Mouse (Mus musculus) B cell, adult 2 months (primary cell): Measurements from ENCODE around the gene Fbxl12.

Experiments used
- DNase-seq, 2 experiments: peaks; one replicate each; pipeline ENCODE4 v3.0.0; 2022

The Fbxl12 gene

DNA sequence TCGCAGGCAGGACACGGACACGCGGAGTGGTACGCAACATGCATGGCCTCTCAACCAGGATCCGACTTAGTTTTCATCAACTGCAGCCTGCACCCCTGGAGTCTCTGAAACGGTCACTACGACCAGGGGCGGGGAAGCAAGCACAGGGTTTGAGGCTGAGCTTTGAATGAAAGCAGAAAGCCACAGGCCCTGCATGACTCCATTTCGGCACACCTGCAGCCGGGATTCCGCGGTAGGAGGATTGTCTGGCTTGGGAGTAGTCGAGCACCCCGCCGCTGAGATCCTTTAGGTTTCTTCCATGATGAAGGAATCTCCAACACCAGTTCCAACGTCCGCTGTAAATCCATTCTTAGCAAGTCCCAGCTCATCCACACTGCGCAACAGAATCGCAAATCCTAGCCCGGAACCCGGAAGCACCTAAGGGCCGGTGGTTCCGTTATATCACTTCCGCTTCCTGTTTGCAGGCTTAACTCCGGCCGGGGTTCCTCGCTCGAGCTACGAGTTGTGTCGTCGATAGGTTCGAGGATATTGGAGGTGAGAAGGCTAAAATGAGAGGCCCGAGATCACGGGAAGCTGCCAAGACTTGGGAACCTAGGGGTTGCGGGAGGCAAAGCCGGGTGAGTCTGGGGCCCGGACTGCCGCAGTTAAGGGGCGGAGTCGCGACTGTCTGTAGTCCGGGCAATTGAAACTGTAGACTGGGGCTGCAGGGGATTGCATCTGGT, at the start of gene Fbxl12:
Fbxl12 (minus strand) TSS at position 408 of the 722 bp plus-strand sequence.
- peak; percentile 85 for DNase-seq

DNA sequence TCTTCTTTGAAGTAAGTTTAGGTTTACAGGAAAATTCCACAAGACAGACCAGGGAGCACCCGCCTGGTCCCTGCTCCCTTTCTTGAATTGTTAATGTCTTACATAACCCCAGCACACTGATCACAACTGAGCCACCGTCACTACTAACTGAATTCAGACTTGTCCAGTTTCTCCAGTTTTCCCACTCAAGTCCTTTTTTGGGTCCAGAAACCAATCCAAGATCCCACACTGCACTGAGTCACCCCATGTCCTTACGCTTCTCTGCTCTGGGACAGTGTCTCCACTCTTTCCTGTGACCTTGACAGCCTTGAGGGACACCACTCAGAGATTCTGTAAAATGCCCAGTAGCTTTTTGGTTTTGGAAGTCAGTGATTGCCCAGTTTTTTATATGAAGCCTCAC, 48.3 kb upstream of the Fbxl12 start:
- no peak for DNase-seq

DNA sequence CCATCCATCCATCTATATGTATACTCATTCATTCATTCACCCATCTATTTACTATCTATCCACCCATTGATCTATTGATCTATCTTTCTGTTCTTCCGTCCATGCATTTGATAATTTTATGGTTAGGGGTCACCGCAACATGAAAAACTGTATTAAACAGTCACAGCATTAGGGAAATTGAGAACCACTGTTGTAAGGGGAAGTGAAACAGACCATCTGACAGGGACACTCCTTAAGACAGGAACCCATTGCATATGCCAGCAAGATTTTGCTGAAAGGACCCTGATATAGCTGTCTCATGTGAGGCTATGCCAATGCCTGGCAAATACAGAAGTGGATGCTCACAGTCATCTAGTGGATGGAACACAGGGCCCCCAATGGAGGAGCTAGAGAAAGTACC, 45.9 kb upstream of the Fbxl12 start:
- peak; percentile 12 to 13 for DNase-seq

DNA sequence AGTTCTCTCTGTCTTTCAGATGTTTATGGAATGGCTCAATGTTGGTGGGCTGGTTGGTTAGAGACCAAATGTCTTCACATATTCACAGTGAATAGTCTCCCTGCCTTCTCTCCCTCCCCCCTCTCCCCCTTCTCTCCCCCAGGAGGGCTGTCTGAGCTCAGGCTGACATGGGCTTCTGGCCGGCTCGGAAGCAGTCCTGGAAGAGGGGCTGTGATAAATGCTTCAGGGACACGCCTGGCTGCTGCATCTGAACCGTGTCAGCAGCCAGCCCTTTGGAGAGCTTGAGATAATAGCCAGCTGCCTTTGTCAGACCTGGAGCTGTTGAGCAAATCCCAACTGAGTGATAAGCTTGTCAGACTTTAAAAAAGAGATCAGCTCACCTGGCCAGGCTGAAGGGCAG, 45.3 kb upstream of the Fbxl12 start:
- no peak for DNase-seq

DNA sequence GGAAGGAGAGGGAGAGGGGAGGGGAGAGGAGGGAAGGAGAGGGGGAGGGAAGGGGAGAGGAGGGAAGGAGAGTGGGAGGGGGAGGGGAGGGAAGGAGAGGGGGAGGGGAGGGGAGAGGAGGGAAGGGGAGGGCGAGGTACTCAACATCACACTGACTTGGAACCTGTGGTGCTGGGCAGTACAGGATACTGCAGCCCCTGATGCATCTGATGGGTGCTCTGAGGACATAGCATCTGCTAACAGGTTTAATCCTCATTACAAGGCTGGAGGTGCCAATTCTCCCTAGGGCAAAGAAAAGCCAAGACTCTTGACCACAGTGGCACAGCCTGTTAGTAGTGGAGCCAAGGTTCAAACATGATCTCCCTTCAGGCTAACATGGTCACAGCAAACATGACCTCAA, 44.8 kb upstream of the Fbxl12 start:
- no peak for DNase-seq

DNA sequence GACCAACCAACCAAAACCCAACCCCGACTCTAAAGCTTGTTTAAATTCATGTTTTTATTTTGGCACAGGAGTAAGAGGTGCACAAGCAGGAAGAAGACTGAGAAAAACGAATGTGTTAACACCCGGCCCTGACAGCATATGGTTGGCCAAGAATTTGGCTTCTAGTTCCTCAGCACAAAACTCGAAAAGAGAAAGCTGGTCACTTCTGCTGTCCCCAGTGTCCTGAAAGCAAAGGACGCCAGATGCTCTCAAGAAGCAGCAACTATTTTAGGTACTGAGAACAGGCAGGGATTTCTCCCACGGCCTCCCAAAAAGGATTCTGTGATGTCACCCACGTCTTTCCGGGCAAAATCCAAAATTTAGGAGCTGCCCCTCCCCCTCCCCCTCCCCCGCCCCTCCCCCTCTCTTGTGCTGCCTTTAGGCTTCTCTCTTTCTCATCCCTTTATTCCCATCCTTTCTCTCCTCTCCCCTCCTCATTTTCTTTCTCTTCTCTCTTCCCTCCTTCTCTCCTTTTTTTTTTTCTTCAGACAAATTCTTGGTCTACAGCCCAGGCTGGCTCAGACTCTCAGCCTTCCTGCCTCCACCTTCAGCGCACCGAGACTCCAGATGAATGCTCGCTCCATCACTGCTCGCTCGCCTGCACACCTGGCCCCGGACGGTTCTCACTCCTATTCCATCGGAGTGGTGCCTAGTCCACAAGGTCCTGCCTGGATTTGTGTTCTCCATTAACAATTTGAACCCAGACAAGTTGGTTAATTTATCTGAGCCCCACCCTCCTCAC, 40.7 kb upstream of the Fbxl12 start:
- DNase-seq: no peak

DNA sequence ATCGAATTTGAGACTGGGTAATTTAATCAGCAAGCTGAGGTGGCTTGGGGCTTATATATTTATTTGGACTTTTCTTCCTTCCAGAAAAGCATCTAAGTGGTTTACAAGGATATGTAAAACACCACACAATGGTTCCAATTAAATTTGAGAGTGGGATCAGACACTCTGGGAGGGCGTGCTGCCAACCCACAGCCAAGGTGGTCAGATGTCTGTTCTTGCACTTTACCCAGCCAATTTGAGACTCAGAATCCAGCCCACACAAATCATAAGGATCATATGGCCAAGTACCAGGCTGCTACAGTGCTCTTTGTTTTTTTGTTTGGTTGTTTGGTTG, 37.8 kb upstream of the Fbxl12 start:
- no peak for DNase-seq

DNA sequence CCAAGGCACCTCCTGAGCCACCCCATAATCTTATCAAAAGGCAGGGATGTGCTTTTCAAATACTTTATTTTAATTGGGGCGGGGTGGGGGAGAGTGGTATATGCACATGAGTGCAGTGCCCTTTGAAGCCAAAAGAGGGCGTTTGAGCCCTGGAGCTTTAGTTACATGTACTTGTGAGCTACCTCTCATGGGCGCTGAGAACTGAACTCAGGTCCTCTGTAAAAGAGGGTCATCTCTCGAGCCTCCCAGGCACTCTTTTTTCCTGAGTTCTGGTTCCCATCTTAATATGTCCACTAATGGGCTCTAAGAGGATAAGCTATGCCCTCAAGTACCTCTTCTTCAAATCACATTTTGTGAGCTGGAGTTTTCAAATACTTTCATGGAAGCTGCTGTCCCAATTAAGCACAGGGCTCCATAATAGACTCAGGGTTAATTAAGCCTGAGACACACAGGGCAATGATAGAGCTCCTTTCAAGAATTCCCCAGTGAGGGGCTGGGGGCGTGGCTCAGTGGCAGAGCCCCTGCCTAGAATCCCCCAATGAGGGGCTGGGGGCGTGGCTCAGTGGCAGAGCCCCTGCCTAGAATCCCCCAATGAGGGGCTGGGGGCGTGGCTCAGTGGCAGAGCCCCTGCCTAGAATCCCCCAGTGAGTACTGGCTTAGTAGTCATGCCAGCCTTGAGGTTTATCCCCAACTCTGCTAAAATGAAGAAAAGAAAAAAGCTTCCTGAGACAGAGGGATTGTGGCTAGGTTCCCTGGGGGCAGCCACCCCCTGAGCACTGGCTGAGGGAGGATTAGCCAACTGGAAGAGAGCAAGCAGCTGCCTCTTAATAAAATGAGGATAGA, 37.2 kb upstream of the Fbxl12 start:
- DNase-seq: no peak

DNA sequence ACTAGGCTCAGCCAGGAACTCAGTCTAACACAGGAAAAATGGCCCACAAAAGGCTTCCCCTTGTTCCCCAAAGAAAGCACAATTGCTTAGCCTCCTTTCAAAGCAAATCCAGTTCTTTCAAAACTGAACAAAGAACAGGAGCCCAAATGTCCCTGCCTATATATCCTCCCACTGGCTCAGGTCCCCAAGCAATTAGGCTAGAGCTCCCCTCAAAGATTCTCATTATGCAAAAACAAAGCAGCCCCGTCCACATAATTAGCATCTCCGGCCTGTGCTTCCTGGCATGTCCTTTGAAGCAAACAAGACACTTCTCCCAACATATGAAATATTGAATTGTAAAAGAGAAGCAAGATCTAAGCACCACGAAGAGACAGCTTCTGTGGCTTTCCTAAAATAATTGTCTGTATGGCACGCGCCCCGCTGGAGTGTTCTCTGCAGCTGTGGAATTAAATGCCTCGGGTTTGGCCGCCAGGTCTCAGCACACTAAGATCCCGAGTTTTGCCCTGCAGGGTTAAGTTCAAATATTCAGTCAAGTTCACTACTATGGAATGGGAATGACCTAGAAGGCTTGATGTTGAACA, 35.9 kb upstream of the Fbxl12 start:
- no peak for DNase-seq

DNA sequence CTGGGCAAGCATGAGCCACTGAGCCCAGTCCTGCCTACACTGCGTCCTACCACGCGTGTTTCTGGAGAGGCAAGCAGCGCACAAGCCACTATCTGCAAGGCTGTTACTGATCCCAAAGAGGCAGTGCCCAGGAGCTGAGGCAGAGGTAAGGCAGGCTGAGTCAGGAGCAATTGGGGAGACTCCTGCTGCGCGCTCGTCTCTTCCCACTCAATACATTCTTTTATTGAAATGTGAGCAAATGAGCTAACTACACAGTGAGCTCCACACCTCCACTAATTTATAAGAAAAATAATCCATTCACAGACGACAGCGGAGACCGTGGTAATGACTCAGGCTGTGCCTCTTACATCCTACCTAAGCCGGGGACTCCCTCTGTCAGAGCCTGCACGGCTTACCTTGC, 33.3 kb upstream of the Fbxl12 start:
- DNase-seq: no peak

DNA sequence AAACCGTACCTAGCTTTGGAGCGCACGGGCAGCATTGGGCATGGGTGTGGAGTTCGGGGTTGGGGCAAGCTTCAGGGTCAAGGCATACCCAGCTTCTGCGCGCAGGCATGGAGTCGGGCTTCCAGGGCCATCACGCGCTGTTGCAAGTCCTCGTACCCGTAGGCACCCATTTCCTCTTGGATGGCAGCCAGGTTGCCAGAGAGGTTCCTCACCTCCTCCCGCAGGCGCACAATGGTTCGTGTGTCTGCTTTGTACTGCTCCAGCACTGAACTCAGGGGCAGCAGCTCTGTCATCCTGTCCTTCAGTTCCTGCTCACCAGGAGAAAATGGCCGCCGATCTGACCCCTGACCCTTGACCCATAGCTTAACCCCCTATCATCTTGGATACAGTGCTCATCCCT, 27.5 kb upstream of the Fbxl12 start:
- no peak for DNase-seq

DNA sequence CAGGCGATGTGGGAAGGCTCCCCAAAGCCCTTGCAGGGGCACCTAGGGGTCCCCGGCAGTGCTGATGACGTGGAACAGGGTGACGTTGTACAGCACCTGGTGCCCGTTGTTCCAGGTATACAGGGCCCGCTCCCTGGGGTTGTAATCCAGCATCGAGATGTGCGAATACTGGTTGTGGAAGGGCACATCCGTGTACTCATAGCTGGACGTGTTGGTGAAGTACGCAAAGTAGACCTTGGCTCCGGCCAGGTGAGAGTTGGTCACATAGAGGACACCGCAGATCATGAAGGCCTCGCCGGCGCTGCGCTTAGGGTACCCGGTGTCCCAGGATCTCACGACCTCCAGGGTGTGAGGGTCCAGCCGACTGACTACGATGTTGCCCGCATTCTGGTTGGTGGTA, 23.5 kb upstream of the Fbxl12 start:
- no peak for DNase-seq

DNA sequence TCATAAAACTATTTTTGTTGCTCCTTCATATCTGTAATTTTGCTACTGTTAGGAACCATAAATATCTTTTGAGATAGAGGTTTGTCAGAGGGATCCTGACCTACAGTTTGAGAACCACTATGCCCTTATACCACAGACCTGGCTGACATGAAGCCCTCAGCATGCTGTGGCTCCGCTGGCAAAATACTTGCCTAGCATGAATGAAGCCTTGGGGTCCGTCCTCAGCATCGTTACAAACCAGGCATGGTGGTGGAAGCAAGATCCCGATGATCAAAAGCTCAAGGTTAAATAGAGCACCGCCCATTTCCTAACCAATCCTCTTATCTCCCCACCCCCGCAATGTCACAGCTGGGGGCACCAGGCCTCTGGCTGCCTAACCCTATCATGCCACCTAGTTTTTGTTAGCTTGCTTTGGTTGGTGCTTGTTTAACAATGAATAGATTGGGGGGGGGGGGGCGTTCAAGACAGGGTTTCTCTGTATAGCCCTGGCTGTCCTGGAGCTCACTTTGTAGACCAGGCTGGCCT, 22.0 kb upstream of the Fbxl12 start:
- DNase-seq: no peak

DNA sequence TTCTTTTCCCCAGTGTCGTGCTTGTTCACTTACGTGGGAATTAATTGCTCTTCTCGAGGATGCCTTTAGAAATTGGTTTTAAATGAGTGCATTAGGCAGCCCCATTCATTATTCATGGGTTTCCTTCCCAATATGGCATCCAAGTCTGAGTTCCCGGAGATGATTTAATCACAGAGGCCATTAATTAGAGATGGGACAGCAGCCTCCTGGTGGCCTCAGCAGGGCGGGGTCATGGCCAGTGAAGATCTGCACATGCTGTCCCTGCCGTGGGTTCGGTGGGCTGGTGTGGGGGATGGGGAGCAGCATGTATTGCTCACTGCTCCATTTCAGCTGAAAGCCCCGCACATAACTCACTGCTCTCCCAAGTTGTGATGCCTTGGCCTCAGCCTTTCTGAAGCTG, 21.4 kb upstream of the Fbxl12 start:
- DNase-seq: no peak

DNA sequence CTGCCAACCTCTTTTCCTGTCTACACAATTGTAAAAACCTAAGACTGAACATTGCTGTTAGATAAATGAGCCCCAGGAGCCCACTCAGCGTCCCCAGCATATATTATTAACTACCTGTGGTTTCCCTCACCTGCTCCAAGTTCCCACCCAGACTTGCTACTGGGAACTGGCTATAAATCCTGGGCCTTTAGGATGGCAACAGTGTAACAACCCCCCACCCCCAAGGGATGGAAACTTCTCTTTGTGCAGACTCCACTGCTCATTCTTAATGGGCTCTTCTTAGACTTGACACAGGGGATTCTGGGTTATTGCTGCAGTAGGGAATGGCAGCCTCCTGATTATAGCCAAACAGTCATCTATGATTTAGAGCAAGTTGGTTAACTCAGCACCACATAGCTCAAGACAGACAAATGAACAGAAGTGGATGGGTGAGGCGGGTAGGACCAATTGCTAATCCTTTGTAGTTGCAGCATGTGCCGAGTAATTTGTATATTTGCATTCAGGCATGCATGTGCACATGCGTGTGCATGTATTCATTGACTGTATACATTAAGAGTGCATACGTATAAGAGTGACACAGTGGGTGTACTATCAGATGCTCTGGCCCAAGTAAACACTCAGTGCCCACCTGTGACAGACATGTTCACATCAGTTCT, 20.5 kb upstream of the Fbxl12 start:
- no peak for DNase-seq

DNA sequence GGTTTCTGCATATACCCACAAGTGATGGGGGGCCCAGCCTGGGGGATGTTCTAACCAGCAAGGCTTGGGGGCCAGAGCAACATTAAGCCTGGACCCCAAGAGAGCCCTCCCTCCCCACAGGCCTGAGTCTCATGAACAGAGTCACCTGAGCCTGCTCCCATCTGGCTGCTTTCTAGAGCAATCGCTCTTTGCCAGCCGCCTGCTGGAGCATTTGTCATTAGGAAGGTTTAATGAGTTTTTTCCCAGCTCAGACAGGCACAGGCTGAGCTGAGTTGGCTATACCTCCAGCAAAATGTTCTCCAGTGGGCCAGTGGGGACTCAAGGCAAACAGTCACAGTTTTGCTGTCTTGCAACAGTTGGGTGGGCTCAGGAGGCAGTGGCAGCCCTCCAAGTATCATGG, 19.8 kb upstream of the Fbxl12 start:
- no peak for DNase-seq

DNA sequence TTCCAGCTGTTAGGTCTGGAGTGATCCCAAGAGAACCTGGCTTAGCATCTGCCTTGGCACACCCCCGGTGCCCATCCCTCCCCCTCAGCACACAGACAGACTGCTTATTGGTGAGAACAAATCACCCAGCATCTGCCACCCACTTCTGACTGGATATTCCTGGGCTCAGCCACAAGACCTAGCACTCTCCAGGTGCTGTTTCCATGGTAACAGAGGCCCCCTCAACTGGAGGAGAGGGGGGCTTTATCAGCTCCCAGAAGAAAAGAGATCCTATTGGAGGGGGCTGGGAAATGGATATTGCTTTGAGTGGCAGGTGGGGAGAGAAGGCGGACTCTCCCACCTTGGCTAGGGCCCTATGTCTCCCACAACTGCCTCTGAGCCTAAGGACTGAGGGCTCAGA, 19.4 kb upstream of the Fbxl12 start:
- no peak for DNase-seq

DNA sequence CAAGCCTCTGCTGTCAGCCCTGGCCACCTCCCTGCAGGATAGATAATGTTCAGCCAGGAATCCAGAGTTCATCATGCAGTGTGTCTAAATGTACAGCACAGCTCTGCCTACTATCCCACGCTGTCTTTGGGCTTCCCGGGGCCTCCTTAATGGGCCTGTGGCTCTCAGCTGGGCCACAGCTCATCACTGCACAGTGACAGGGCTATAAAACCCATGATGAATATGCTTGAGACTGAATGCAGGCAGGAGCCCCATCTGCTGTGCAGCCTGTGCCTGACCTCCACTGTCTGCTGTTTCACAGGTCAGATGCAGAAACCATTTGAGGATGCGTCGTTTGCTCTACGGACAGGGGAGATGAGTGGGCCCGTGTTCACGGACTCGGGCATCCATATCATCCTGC, 18.3 kb upstream of the Fbxl12 start:
- no peak for DNase-seq

DNA sequence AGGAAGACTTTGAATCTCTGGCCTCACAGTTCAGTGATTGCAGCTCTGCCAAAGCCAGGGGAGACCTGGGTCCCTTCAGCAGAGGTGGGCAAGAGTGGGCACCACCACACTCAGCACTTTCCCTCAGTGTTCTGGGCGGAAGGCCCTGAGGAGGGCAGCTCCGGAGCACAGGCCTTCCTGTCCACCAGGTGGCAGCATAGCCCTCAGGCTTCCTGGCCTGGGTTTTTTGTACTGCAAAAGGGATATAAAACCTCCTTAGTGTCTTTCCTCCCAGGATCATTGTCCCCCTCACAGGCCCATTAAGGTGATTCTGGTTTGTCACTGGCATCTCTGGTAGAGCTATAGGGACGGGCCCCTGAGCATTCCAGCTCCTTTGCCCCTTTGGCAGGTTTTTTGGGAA, 17.8 kb upstream of the Fbxl12 start:
- DNase-seq: peak; percentile 70 to 72

DNA sequence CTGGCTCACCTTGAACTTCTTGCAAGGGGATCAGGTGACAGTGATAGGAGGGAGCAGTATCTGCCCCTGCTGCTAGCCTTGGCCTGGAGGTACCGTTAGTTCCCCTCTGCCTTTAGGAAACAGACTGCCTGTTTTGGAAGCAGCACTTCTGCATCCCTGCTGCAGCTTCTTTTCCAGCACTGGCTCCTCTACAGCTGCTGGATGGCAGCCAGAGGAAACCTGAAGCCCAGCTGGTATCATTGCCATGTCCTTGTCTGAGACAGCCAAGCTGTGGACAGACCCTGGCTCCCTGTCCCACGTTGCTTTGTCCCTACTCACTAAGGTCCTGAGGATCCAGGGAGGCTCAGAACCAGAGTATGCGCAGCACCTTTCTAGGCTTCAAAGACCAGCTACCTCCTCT, 13.0 kb upstream of the Fbxl12 start:
- DNase-seq: no peak

DNA sequence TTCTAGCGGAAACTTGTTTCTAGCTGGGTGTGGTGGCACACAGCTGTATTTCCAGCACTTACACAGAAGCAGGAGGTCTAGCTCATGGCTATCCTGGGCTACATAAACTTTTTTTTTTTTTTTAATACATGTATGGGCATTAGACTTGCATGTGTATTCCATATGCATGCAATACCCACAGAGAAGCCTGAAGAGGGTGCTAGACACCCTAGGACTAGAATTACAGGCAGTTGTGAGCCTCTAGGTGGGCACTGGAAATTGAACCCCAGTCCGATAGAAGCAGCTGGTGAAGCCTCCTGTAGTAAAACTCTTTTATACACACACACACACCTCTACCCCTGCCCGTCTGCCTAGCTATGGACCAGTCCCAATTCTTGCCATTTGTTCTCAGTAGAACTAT, 9.3 kb upstream of the Fbxl12 start:
- DNase-seq: no peak

DNA sequence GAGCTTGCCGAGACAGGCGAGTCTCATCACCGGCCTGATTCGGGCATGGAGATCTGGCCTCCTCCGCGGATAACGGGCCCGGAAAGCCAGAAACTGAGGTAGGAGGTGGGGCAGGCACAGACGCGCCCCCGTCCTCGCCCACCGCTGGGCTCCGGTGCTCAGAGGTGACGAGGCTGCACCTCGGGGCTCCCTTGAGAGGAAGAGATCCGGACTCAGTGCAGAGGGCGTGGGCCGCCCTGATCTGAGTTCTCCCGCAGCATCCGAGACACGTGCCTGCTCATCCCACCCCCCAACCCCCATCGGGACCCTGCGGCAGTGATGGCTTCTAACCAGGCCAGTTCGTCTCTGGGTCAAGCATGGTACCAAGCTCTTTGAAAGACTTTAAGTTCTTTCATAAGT, 7.7 kb upstream of the Fbxl12 start:
- DNase-seq: no peak
